Mouse (Mus musculus) regulatory T cell (primary cell): ENCODE data around the gene Il22ra1.

Experiments
- in situ Hi-C: fragments of 300-600 bp; cut with MboI, MseI; formaldehyde crosslinking; loops from one replicate; pipeline ENCODE4 v1.15.1; 2025; ENCODE audit warnings: high pct_unique_total_duplicates

Gene Il22ra1

GRCm38 (mm10) chr4:135730951-135731350, 3.0 kb downstream of the Il22ra1 start:
- in situ Hi-C loops: no loop called here

GRCm38 (mm10) chr4:135733901-135734300, 5.9 kb downstream of the Il22ra1 start:
- in situ Hi-C loops: no loop called here

GRCm38 (mm10) chr4:135736903-135737302, 8.9 kb downstream of the Il22ra1 start:
- in situ Hi-C loops: no loop called here

- in situ Hi-C loops: no loop called here
Observed at GRCm38 (mm10) chr4:135738237-135738636, 10.3 kb downstream of the Il22ra1 start.

- in situ Hi-C loops: no loop called here
Observed at GRCm38 (mm10) chr4:135739148-135739547, 11.2 kb downstream of the Il22ra1 start.

GRCm38 (mm10) chr4:135739672-135740071, 11.7 kb downstream of the Il22ra1 start:
- in situ Hi-C loops: no loop called here

GRCm38 (mm10) chr4:135743520-135743919, 15.5 kb downstream of the Il22ra1 start:
- in situ Hi-C loops: no loop called here

GRCm38 (mm10) chr4:135744726-135745448, 16.9 kb downstream of the Il22ra1 start:
- in situ Hi-C loops: no loop called here

GRCm38 (mm10) chr4:135745613-135746012, 17.6 kb downstream of the Il22ra1 start:
- in situ Hi-C loops: no loop called here

- in situ Hi-C loops: no loop called here
Observed at GRCm38 (mm10) chr4:135750896-135751295, 22.9 kb downstream of the Il22ra1 start.

- in situ Hi-C loops: no loop called here
Observed at GRCm38 (mm10) chr4:135752106-135752778, 24.3 kb downstream of the Il22ra1 start.

- in situ Hi-C loops: no loop called here
Observed at GRCm38 (mm10) chr4:135752779-135753164, 24.8 kb downstream of the Il22ra1 start.

GRCm38 (mm10) chr4:135758331-135758730, 30.4 kb downstream of the Il22ra1 start:
- in situ Hi-C loops: no loop called here

- in situ Hi-C loops: no loop called here
Observed at GRCm38 (mm10) chr4:135758825-135759224, 30.9 kb downstream of the Il22ra1 start.

- in situ Hi-C loops: no loop called here
Observed at GRCm38 (mm10) chr4:135759356-135759976, 31.5 kb downstream of the Il22ra1 start, which contains the start of gene Myom3. Gene Myom3 (plus strand): TSS chr4:135759715.

GRCm38 (mm10) chr4:135761048-135761447, 33.1 kb downstream of the Il22ra1 start:
- in situ Hi-C loops: no loop called here

GRCm38 (mm10) chr4:135761569-135761968, 33.6 kb downstream of the Il22ra1 start:
- in situ Hi-C loops: no loop called here

- in situ Hi-C loops: no loop called here
Observed at GRCm38 (mm10) chr4:135762251-135762906, 34.4 kb downstream of the Il22ra1 start.

GRCm38 (mm10) chr4:135764700-135765099, 36.7 kb downstream of the Il22ra1 start:
- in situ Hi-C loops: no loop called here

- in situ Hi-C loops: no loop called here
Observed at GRCm38 (mm10) chr4:135765707-135766106, 37.7 kb downstream of the Il22ra1 start.

GRCm38 (mm10) chr4:135766976-135767375, 39.0 kb downstream of the Il22ra1 start:
- in situ Hi-C loops: no loop called here
